Mouse (Mus musculus): ENCODE data around the gene Best2. TPM values are rescaled to one million over a fixed set of nuclear protein-coding genes. Genes with fewer than 3 reads are reported as not detected.

Best2 gene
- polyA plus RNA-seq, 1 experiment from 2014 or later, result not detected

GRCm38 (mm10) chr8:84984294-84985048 is 29.9 kb downstream of the Best2 start:
- Histone ChIP-seq H3K27me3 (ENCODE audit: control insufficient read depth, insufficient read depth, low read length) (no peaks in the 10 kb centered on the region), H3K9me3 (ENCODE audit: control insufficient read depth, low read length) (no peaks in the 10 kb centered on the region), H3K4me3 (ENCODE audit: low read depth, low read length) (no peak overlapping the region), H3K36me3 (ENCODE audit: control insufficient read depth, insufficient read depth, low read length) (no peaks in the 10 kb centered on the region), H3K4me2 (ENCODE audit: low read depth, severe bottlenecking) (peak overlapping the region; percentile 97), H3K27ac (replicated peaks; ENCODE audit: low read depth, low read length) (peak overlapping the region; percentile 68), H3K4me1 (ENCODE audit: control insufficient read depth, insufficient read depth, low read length) (peaks cover 36% of the 10 kb centered on the region), H3K9ac (ENCODE audit: low read length) (peak overlapping the region; percentile 37; the same call in 1 of the 2 replicates)
- ATAC-seq (ENCODE audit: insufficient number of reproducible peaks, low FRiP score, low TSS enrichment, low read depth) (no peak), DNase-seq (ENCODE audit: low spot score) (no peak)
- 7% methylated on average over 16 of the region's 16 CpGs for WGBS

GRCm38 (mm10) chr8:84982499-84983011 is 31.8 kb downstream of the Best2 start:
- H3K27me3 ChIP-seq (ENCODE audit: control insufficient read depth, insufficient read depth, low read length), result peaks cover 8% of the 10 kb centered on the region
- H3K36me3 ChIP-seq (ENCODE audit: control insufficient read depth, insufficient read depth, low read length), result no peaks in the 10 kb centered on the region
- H3K4me3 ChIP-seq (ENCODE audit: low read depth, low read length), result no peak overlapping the region
- ATAC-seq (ENCODE audit: insufficient number of reproducible peaks, low FRiP score, low TSS enrichment, low read depth) (no peak), DNase-seq (ENCODE audit: low spot score) (no peak)
- H3K9ac ChIP-seq (ENCODE audit: low read length), result no peak overlapping the region; the same call in 1 of the 2 replicates
- H3K27ac ChIP-seq (replicated peaks; ENCODE audit: low read depth, low read length), result no peak overlapping the region
- no peak overlapping the region for H3K4me2 ChIP-seq (ENCODE audit: low read depth, severe bottlenecking)
- 62% methylated on average over 3 of the region's 3 CpGs for WGBS
- no peaks in the 10 kb centered on the region for H3K9me3 ChIP-seq (ENCODE audit: control insufficient read depth, low read length)
- peaks cover 46% of the 10 kb centered on the region for H3K4me1 ChIP-seq (ENCODE audit: control insufficient read depth, insufficient read depth, low read length)

GRCm38 (mm10) chr8:84981644-84982498 is 32.5 kb downstream of the Best2 start:
- H3K4me2 ChIP-seq (ENCODE audit: low read depth, severe bottlenecking), result no peak overlapping the region
- no peak overlapping the region for H3K27ac ChIP-seq (replicated peaks; ENCODE audit: low read depth, low read length)
- no peak overlapping the region; the same call in 1 of the 2 replicates for H3K9ac ChIP-seq (ENCODE audit: low read length)
- H3K4me3 ChIP-seq (ENCODE audit: low read depth, low read length), result no peak overlapping the region
- DNase-seq (ENCODE audit: low spot score), result no peak
- no peaks in the 10 kb centered on the region for H3K9me3 ChIP-seq (ENCODE audit: control insufficient read depth, low read length)
- ATAC-seq (ENCODE audit: insufficient number of reproducible peaks, low FRiP score, low TSS enrichment, low read depth), result no peak
- peaks cover 52% of the 10 kb centered on the region for H3K4me1 ChIP-seq (ENCODE audit: control insufficient read depth, insufficient read depth, low read length)
- 77% methylated on average over 15 of the region's 15 CpGs for WGBS
- no peaks in the 10 kb centered on the region for H3K36me3 ChIP-seq (ENCODE audit: control insufficient read depth, insufficient read depth, low read length)
- peaks cover 15% of the 10 kb centered on the region for H3K27me3 ChIP-seq (ENCODE audit: control insufficient read depth, insufficient read depth, low read length)

GRCm38 (mm10) chr8:84980622-84981358 is 33.5 kb downstream of the Best2 start:
- Histone ChIP-seq H3K9me3 (ENCODE audit: control insufficient read depth, low read length) (no peaks in the 10 kb centered on the region), H3K27me3 (ENCODE audit: control insufficient read depth, insufficient read depth, low read length) (peaks cover 15% of the 10 kb centered on the region), H3K9ac (ENCODE audit: low read length) (no peak overlapping the region), H3K4me2 (ENCODE audit: low read depth, severe bottlenecking) (no peak overlapping the region), H3K27ac (replicated peaks; ENCODE audit: low read depth, low read length) (no peak overlapping the region; the same call in 1 of the 2 replicates), H3K36me3 (ENCODE audit: control insufficient read depth, insufficient read depth, low read length) (no peaks in the 10 kb centered on the region), H3K4me3 (ENCODE audit: low read depth, low read length) (peak overlapping the region; percentile 33; the same call in 1 of the 2 replicates), H3K4me1 (ENCODE audit: control insufficient read depth, insufficient read depth, low read length) (peaks cover 58% of the 10 kb centered on the region)
- ATAC-seq (ENCODE audit: insufficient number of reproducible peaks, low FRiP score, low TSS enrichment, low read depth), result no peak
- peak; percentile 38 for DNase-seq (ENCODE audit: low spot score)
- WGBS, result 33% methylated on average over 11 of the region's 11 CpGs

GRCm38 (mm10) chr8:84979599-84980421 is 34.5 kb downstream of the Best2 start:
- H3K27ac ChIP-seq (replicated peaks; ENCODE audit: low read depth, low read length), result no peak overlapping the region
- H3K4me3 ChIP-seq (ENCODE audit: low read depth, low read length), result peak overlapping the region; percentile 33
- peak; percentile 11; the same call in 1 of the 2 replicates for ATAC-seq (ENCODE audit: insufficient number of reproducible peaks, low FRiP score, low TSS enrichment, low read depth)
- H3K9ac ChIP-seq (ENCODE audit: low read length), result peak overlapping the region; percentile 53
- DNase-seq (ENCODE audit: low spot score), result peak; percentile 90
- H3K36me3 ChIP-seq (ENCODE audit: control insufficient read depth, insufficient read depth, low read length), result no peaks in the 10 kb centered on the region
- H3K9me3 ChIP-seq (ENCODE audit: control insufficient read depth, low read length), result no peaks in the 10 kb centered on the region
- peaks cover 54% of the 10 kb centered on the region for H3K4me1 ChIP-seq (ENCODE audit: control insufficient read depth, insufficient read depth, low read length)
- peaks cover 15% of the 10 kb centered on the region for H3K27me3 ChIP-seq (ENCODE audit: control insufficient read depth, insufficient read depth, low read length)
- WGBS, result 2% methylated on average over 28 of the region's 42 CpGs
- H3K4me2 ChIP-seq (ENCODE audit: low read depth, severe bottlenecking), result peak overlapping the region; percentile 97

GRCm38 (mm10) chr8:84978248-84978940 is 35.9 kb downstream of the Best2 start, which contains the start of gene Junb:
Junb (minus strand) TSS chr8:84978718.
- ATAC-seq (ENCODE audit: insufficient number of reproducible peaks, low FRiP score, low TSS enrichment, low read depth), result peak; percentile 48
- Histone ChIP-seq H3K9me3 (ENCODE audit: control insufficient read depth, low read length) (no peaks in the 10 kb centered on the region), H3K4me2 (ENCODE audit: low read depth, severe bottlenecking) (peak within 1 kb of the TSS; percentile 97), H3K27me3 (ENCODE audit: control insufficient read depth, insufficient read depth, low read length) (peaks cover 15% of the 10 kb centered on the region), H3K36me3 (ENCODE audit: control insufficient read depth, insufficient read depth, low read length) (no peaks in the 10 kb centered on the region), H3K4me1 (ENCODE audit: control insufficient read depth, insufficient read depth, low read length) (peaks cover 48% of the 10 kb centered on the region), H3K4me3 (ENCODE audit: low read depth, low read length) (peak within 1 kb of the TSS; percentile 53), H3K27ac (replicated peaks; ENCODE audit: low read depth, low read length) (0 out of 2 replicates have a peak within 1 kb of the TSS, but pooled peaks have one; percentile 30), H3K9ac (ENCODE audit: low read length) (peak within 1 kb of the TSS; percentile 57)
- peak; percentile 88 for DNase-seq (ENCODE audit: low spot score)
- WGBS, result 0% methylated on average over 63 of the region's 63 CpGs

Data from limb, embryonic 11.5 days (tissue).